Mouse (Mus musculus): ENCODE results near the gene C530008M17Rik.

Gene C530008M17Rik

DNA sequence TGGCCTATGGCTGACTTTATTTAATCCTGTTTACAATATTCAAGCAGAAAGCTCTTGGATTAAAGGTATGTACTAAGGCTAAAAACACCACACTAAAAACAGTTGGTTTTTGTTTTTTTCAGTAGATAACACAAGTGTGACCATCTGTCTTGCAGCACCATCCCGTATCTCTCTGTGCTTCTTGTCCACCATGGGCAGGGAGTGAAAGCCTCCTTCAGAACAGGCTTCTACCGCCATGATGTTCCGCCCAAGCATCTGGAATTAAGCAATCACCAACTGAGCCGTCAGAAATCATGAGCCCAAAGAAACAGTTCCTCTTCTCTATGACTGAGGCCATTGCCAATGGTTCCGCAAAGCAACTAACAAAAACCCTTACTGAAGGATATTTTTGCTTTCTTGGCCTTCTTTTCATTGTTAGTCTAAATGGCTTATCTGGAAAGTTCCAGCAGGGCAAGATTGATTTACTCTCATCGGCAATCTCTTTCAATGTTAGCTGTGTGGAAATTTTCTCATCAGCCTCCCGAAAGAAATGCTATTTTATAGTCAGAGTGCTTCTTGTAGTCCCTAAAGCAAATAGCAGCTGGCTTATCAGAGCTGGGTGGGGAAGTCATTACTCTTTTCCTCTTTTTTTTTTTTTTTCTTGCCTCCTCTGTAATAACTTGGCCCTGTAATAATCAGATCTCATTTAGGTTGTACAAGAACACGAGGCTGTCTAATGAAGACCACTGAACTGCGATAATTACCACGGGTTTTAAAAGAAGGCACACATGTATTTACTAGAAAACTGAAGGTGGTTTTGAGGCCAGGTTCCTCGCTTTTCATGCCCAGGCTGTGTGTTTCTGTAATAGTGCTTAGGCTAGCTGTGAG, 49.2 kb downstream of the C530008M17Rik start:
- DNase-seq = no peak

DNA sequence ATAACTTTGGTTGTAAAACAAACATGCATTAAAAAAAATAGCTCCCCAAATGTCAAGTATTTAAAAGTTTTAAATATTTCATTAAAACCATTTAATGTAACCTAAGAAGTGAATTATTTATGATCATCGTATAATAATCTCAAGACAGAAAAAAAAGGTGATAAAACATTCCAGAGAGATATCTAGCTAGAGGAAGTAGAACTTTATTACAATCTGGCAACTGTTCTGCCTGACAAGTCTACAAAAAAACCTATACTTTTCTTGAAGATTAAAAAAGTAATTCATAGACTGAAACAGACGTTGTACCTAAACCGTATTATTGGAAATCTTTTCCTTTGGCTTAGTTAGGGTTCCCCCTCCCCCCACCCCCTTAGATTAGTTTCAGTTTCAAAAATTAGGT, 50.8 kb downstream of the C530008M17Rik start:
- no peak for DNase-seq

DNA sequence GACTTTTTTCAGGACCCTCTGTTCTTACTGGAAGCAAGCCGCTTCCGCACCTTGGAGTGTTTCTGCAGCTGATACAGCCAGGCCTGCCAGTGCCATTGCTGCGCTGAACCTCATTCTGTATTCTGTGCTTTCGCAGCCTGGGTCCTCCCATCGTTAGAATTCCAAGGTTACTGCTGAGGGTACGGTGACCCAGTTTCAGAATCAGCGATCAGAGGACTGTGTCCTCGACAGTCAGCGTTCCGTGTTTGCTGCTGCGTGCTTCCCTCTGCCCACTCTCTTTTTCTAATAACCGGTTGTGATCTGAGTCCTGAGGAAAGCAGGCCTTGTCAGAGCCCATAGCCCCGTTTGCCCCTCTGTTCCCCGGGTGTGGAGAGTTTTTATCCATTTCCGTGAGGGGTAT, 51.7 kb downstream of the C530008M17Rik start:
- no peak for DNase-seq

DNA sequence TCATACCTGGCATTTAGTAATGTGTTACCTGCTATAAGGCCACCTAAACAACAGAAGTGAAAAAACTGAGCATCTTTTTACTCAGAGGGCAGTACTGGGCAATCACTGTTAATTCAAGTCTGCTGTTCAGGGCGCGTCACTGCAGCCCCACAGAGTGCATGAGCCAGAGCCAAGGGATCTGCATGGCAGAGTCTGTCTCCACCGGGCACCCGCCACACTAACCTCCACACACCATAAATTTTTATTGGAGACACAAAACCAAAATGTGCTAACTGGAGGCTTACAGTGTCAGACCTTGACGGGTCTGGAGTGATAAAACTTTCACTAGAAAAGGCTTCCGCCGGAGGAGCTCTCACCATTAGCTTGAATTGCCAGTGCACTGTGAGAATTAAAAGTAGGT, 57.4 kb downstream of the C530008M17Rik start:
- no peak for DNase-seq

DNA sequence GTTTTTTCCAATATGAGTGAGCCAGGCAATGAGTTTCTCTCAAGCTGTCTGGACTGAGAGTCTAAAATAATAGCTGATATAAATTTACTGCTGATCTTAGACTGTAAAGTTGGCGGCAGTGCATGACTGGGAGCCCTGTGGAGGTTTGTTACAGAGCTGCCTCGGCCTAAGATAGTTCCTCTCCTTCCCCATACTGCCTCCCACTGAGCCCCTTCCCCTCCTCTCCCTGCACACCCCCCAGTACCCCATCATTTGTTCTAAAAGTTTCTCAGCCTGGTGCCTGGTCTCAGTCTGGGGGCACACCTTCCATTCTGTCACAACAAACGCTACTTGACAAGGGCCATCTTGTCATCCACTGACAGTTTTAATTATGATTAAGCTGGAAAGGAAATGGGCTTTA, 63.6 kb downstream of the C530008M17Rik start:
- no peak for DNase-seq

DNA sequence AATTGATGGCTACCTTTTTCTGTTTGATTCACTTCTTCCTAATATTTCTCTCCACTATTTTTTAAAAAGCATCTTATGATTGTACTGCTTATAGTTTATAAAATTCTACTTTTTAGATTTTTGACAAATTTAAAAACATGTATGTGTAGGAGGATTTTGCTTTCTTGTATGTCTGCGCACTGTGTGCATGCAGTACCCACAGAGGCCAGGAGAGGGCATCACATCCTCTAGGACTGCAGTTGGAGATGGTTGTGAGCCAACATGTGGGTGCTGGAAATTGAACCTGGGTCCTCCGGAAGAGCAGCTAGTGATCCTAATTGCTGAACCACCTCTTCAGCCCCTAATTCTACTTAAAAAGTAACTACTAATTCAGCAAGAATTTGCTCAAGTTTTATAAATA, 68.6 kb downstream of the C530008M17Rik start:
- no peak for DNase-seq

DNA sequence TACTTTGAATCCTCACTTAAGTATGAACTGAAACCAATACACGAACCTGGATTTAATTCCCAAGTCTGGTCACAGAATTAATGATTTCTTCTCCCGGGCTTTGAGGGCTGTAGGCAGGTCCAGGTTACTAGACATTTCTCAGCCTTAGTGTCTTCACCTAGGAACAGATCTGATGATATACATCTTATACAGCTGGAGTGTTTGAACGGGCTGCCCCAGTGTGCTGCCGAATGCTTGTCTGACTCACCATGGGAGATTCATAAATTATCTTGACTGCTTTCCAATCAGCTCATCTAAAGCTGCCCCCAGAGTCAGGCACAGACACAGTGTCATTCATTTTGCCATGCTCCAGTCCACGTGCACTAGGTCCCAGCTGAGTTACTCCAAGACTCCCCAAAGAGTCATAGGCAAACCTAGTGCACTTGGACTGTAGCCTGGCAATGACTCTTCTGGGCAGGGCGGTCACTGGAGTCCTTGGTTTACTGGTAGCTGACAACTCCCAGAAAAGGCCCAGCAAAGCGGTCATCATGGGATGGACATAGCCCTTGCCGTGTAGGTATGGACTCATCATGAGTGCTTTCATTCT, 70.3 kb downstream of the C530008M17Rik start:
- no peak for DNase-seq

DNA sequence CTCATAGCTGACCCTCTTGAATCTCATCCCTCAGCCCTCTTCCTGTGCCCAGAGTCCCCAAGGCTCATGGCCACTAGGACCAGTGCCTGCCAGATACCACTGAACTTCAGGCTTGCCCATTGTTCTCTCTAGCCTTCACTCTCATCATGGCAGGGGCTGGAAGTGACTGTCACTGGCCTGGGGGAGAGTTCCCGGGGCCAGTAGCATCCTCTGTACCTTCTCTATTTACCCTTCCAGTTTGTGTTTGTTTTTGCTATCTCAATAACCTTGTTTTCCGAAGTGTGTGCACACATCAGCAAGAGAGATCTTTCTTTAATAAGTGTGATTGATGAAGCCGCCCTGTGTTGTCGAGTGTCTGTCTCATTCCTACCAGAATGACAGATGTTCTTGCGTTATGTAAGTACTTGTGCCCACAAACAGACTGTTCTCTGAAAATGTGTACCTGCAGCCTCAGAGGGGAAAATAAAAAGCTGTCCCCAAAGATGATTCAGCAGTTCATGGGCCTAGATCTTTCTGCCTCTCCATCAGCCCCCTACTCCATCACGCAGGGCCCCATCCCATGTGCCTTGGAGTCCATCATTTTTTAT, 76.8 kb downstream of the C530008M17Rik start:
- DNase-seq = no peak

DNA sequence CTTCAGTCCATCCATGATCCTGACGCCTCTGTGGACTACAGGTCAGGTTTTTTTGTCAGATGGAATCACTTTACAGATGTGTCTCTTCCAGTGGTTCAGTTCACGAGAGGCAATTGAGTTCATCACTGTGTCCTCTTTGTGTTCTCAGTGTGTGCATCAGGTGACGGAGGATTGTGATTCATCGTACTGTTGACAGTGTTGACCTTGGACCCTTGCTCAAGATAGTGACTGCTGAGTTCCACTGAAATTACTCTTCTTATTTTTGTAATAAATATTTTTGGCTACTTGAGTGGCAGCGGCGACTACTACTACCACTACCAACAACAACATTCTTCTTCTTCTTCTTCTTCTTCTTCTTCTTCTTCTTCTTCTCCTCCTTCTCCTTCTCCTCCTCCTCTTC, 85.2 kb downstream of the C530008M17Rik start:
- no peak for DNase-seq

DNA sequence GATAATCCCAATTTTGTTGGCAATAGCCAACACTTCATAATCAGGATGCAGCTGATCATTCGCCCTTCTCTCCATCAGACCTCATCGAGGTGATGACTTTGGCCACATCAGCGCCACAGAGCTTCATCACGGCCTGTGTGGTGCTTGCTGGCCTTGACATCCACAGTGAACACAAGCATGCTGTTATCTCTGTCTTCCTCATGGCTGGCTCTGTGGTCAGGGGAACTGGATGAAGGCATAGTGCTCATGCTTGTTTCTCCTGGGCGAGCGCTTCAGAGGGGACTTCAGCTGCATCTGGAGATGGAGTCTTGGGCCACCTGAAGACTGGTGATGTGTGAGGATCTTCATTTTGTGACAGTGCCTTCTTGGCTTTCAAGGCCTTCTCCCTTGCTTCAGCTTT, 85.8 kb downstream of the C530008M17Rik start:
- no peak for DNase-seq

DNA sequence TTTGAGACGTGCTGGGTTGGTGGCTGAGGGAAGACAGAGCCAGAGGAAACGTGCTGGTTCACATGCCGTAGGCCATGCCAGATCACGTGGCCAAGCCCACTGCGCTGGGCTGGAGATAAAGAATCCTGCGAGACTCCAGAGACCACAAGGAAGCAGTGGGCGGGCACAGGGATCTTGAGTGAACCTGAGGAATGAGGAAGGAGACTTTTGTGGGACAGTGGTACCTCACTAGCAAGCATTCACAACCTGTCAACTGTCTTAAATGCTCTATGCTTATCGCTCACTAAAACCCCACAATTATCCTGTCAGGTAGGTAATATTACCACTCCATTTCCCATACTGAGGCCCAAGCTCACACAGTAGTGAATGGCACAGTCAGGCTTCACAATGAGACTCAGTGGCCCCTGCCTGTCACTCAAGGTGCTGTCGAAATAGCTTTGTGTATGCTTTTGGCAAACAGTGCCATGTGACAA, 88.5 kb downstream of the C530008M17Rik start:
- DNase-seq = no peak

DNA sequence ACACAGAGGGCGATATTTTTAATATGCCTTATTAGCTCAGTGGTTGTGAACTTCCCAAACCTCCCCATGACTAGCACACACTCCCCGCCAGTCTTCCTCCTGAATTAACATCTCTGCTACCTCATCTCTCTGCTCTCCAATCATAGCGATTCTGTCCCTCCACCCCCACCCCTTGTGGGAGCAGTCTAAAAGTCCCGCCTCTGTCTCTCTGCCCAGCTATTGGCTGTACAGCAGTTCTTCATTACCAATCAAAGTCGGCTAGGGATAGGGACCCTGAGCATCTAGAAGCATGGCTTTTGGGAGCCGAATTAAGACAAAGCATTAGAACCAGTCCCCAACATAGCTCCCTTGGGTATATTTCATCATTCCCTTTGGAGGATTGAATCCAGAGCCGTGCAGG, 91.5 kb downstream of the C530008M17Rik start:
- no peak for DNase-seq

DNA sequence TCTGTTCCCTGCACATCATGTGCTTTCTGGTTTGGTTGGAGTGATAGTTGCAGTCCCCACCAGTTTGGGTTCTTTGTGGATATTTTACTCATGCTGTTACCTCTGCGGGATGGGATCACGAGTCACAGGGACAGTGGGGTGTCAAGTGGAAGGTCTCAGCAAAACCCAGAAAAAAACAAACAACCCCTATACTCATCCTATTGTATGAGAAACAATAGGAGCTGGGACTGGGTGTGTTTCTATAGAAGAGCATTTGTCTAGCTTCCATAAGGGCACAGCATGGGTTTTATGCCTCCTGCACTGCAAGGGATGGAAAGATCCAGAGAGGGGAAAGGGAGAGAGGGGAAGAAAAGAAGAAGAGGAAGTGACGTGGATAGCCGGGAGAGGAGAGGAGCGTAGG, 96.0 kb downstream of the C530008M17Rik start:
- DNase-seq = no peak

DNA sequence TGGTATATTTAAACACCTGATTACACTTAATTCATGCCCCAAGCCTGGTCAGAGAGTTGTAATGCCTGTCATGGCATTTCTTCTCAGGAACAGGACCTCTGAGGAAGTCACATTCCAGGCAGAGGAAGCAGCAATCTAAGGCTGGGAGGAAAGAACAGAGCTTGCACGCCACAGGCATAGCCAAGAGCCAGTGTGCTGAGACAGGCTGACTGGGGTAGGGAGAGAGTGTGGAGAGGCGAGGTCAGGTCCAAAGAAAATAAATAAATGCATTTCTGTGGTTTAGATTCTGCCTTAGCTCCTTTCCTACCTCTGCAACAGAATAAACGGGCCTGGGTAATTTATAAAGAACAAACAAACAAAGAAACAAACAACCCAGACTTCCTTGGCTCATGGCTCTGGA, 104.0 kb downstream of the C530008M17Rik start:
- DNase-seq = no peak

DNA sequence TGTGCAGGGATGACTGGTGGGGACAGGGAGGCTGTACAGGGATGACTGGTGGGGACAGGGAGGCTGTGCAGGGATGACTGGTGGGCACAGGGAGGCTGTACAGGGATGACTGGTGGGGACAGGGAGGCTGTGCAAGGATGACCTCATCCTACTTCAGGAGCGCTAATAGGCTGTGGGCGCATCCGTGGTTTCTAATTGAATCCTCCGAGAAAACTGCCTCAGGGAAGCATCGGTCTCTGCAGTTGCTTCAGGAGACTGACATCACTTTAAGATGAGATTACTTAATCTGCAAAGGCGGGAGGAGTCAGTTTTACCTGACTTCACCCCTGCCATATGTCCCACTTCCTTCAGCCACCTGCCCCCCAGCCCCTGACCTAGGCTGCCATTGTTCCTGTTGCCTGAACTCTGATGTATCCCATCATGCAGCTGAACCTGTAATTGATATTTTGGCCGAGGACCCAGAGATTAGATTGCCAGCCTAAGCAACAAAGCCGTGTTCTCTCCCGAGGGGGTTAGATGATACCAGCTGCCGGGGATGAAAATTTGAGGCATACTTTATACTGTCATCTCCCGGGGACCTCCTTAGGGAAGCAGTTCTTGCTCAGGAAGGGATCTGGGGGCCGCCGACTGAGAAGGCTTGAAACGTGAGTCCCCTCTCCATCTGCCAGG, 105.9 kb downstream of the C530008M17Rik start:
- no peak for DNase-seq

DNA sequence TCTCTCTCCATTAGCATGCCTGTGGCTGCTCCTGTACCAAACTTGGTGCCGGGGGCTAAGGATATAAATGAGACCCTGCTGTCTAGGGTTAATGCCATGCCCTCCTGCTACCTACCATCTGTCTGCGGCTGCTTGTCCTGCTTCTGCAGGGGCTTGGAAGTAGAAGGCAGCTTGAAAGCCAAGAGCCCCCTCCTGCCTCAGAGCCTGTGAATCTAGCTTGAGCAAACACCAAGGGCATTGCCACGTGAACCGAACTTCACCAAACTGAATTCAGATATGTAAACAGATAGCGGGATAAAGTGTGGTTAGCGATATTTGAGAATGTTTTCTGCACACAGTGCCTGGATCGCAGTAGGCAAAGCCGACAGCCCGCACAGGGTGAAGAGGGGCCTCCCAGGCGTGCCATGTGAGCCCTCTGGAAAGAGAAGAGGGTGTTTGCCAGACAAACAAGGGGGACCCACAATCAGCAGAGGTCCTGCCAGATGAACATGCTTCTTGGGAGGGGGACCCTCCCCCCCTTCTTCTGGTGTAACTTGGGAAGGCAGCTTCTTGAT, 106.9 kb downstream of the C530008M17Rik start:
- DNase-seq = no peak

DNA sequence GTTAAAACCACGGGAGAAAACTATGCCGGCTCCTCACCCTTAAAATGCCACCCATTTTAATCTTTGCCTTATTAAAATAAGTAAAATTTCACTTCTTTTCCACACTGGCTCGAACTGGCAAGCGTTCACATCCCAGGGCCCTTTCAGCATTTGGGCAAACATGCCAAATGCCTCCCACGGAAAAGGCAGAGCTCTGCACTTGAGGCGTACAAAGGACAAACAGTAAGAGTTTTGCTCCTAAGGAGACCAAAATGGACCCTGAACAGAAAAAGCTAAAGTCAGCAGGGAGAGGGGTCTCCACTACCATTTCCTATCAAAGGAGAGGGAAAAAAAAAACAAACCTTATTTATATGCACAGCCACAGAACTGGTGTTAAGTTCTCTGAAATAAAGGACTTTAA, 107.4 kb downstream of the C530008M17Rik start:
- no peak for DNase-seq

DNA sequence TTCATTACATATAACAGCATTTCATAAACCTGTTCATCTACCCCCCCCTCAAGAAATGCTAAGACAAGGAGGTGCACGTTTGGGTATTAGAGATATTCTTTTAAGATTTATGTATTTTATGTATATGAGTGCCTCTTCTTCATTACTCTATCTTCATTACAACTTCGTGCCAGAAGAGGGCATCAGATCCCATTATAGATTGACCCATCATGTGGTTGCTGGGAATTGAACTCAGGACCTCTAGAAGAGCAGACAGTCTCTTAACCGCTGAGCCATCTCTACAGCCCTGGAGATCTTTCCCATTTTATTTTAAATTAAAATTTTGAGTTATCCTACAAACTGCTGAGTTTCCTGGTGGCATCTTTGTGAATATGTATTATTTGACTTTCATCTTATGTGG, 112.7 kb downstream of the C530008M17Rik start:
- no peak for DNase-seq

DNA sequence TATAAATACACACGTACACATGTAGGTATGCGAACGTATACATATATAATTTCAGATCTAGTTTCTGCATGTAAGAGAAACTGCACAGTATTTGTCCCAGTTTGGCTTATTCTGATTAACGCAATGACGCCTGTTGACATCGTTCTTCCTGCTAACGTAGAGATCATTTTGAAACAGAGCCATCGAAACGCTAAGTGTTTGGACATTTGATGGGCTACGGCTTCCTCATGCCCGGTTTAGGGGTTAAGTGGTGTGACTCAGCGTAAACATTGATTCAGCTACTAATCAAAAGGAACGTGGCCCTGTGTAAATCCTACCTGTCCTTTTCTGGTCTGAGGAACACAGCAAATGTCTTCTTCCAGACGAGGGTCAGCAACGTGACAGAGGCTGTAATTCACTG, 113.3 kb downstream of the C530008M17Rik start:
- no peak for DNase-seq

DNA sequence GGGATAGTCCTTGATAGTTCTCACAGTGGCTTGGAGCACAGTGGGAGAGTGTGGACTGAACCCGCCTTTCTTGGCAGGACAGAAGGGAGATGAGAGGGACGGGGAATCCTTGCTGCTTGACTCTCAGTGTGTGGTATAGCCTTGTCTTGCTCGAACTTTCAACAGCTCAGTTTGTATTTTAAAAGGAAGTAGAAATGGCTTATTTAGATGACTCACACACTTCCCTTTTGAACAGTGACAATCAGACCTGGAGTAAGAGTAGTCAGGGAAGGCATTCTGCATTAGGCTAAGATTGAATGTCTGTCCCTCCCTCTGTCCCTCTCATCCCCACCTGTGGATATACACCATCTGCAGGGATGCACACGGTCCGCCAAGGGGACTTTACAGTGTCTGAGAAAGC, 115.1 kb downstream of the C530008M17Rik start:
- DNase-seq = no peak

DNA sequence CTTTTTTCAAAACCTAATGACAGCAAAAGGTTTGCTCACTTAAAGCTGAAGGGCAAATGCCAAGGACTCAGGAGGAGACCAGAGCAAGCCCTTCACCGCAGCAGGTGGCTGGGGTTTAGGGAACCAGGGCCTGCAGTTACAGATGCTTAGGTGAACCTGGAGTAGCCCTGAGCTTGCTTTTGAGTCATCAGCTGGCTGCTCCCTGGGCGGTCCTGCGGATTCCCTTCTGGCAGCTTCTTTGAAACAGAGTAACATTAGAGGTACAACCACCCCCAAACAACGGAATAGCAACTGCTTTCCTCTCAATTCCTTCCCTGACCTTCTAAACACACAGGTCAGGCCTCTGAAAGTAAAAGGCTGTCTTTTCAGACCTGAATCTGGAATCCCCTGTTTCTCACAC, 116.5 kb downstream of the C530008M17Rik start:
- no peak for DNase-seq

DNA sequence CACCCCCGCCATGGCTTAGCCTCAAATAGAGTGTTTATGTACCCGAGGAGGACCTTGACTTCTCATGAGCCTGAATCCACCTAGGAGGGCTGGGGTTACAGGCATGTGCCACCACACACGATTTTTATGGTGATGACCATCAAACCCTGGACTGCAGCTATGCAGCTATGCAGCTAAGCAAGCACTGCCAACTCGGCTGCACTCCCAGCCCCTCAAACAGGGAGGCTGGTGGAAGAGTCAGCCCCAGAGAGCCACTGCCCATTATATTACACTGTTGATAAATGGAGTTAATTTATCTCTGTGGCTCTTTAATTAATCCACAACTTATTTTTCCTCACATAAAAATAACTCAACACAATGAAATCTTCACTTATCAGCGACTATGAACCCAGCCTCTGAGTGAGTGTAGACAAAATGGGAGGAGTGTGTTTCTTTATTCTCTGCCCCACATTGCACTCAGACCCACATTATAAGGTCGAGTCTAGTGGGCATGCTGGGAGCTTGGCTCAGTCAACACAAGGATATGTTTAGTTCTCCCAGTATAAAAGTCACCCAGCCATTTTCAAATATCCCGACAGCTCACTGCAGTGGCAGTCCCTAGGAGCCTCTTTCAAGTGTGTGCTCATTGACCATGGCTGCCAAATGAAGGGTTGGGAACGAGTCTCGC, 117.3 kb downstream of the C530008M17Rik start:
- DNase-seq = no peak

Data from thymus, postnatal 14 days (tissue).